Comparison of ENCODE assay signal across 21 mouse cellular contexts in genomic region chr17:92185740-92186139, GRCm38 (mm10).
"Had no signal": no experiment of that assay in that cellular context is flagged by ENCODE, and none has a peak within 500 bp of the region (broad histone marks: within the 10 kb centered on the region; RNA-seq: fewer than 3 reads in every experiment).

No protein-coding gene starts in this region.

- H3K36me3 ChIP-seq: limb, embryonic 12.5 days; limb, embryonic 15.5 days; midbrain, embryonic 12.5 days; midbrain, embryonic 15.5 days; neural tube, embryonic 12.5 days had no signal

- H3K9me3 ChIP-seq: limb, embryonic 12.5 days; limb, embryonic 15.5 days; midbrain, embryonic 12.5 days; midbrain, embryonic 15.5 days; neural tube, embryonic 12.5 days had no signal

- DNase-seq: kidney, adult 18-20 months; kidney, adult 9 months; kidney, postnatal 14 days; kidney, postnatal 4 days; layer of hippocampus, adult 9-11 months; liver, postnatal 0 days; lung, embryonic 14.5 days; retina, postnatal 1 day; right cerebral cortex, postnatal 4 days; thymus, postnatal 25 days had no signal

- H3K9ac ChIP-seq: limb, embryonic 12.5 days; limb, embryonic 15.5 days; liver, embryonic 14.5 days; liver, postnatal 0 days; lung, embryonic 14.5 days; midbrain, embryonic 12.5 days; midbrain, embryonic 15.5 days; neural tube, embryonic 12.5 days had no signal

- H3K27me3 ChIP-seq: limb, embryonic 12.5 days; limb, embryonic 15.5 days; midbrain, embryonic 12.5 days; midbrain, embryonic 15.5 days; neural tube, embryonic 12.5 days had no signal

- H3K4me2 ChIP-seq: limb, embryonic 12.5 days; limb, embryonic 15.5 days; liver, embryonic 11.5 days; lung, embryonic 14.5 days; midbrain, embryonic 12.5 days; midbrain, embryonic 15.5 days; neural tube, embryonic 12.5 days had no signal

- ATAC-seq: intestine, embryonic 16.5 days; liver, postnatal 0 days; lung, postnatal 0 days; midbrain, embryonic 15.5 days had no signal

- H3K4me3 ChIP-seq: limb, embryonic 12.5 days; limb, embryonic 15.5 days; midbrain, embryonic 12.5 days; midbrain, embryonic 15.5 days; neural tube, embryonic 12.5 days had no signal

- H3K4me1 ChIP-seq: limb, embryonic 12.5 days; limb, embryonic 15.5 days; midbrain, embryonic 12.5 days; midbrain, embryonic 15.5 days; neural tube, embryonic 12.5 days had no signal

- H3K27ac ChIP-seq: limb, embryonic 12.5 days; limb, embryonic 15.5 days; liver, embryonic 14.5 days; macrophage; midbrain, embryonic 12.5 days; midbrain, embryonic 15.5 days; neural tube, embryonic 12.5 days; stomach, postnatal 0 days had no signal
